Mouse (Mus musculus) MEL (cell line): ENCODE measurements around the gene Smyd3.

Experiments used
- ETS1 ChIP-seq: IDR thresholded peaks from 2 replicates; pipeline ENCODE4 v1.6.1; 2012; ENCODE audit warnings: low read depth, mild to moderate bottlenecking, inconsistent platforms, low read length, improper control_type of control experiment, moderate library complexity
- MAX ChIP-seq: IDR thresholded peaks from 2 replicates; pipeline ENCODE4 v1.6.1; 2011; ENCODE audit warnings: low read length, improper control_type of control experiment
- POLR2A ChIP-seq, 2 experiments: IDR thresholded peaks; 2 replicates each; pipeline ENCODE4 v1.6.1; 2011 to 2012; ENCODE audit warnings: low read length in 2 of 2, mild to moderate bottlenecking in 2 of 2, control low read depth in 1 of 2, improper control_type of control experiment in 1 of 2, low read depth in 1 of 2, moderate library complexity in 1 of 2; ENCODE audit not compliant: control insufficient read depth in 1 of 2, insufficient read depth in 1 of 2, poor library complexity in 1 of 2
- SMC3 ChIP-seq: IDR thresholded peaks from 2 replicates; pipeline ENCODE4 v1.6.1; 2011; ENCODE audit warnings: low read depth, low read length, improper control_type of control experiment

- TF ChIP-seq ETS1, result no peak
- TF ChIP-seq MAX, result no peak
- TF ChIP-seq POLR2A (IDR thresholded peaks at IDR 0.05; ENCODE audit: control insufficient read depth in 1 of 2, insufficient read depth in 1 of 2, low read depth in 1 of 2, low read length in 2 of 2, poor library complexity in 1 of 2), result no peak
- no peak for TF ChIP-seq SMC3
Observed at GRCm38 (mm10) chr1:179143154-179143832, 374.5 kb downstream of the Smyd3 start.
